13 mouse cellular contexts compared by ENCODE assay signal in genomic region chr7:76185681-76186121, GRCm38 (mm10). TPM values are rescaled to one million over a fixed set of nuclear protein-coding genes. Genes with fewer than 3 reads are reported as not detected.
DNase-seq lines count a peak whose midpoint lies in the region; ATAC-seq and TF ChIP-seq lines count a peak whose summit lies in the region.
"Had no signal": no experiment of that assay in that cellular context is flagged by ENCODE, and none has a peak within 500 bp of the region (broad histone marks: within the 10 kb centered on the region; RNA-seq: fewer than 3 reads in every experiment).

No protein-coding gene starts in this region.

- H3K4me2 ChIP-seq in kidney, embryonic 15.5 days, result 0 out of 2 replicates have a peak overlapping the region, but pooled peaks have one; percentile 3
- peak overlapping the region; percentile 32; the same call in 1 of the 2 replicates for H3K4me2 ChIP-seq in embryonic facial prominence, embryonic 13.5 days
- peak overlapping the region; percentile 32 for H3K4me2 ChIP-seq in hindbrain, embryonic 14.5 days (replicated peaks)
- peak overlapping the region; percentile 24; the same call in 1 of the 2 replicates for H3K4me2 ChIP-seq in midbrain, postnatal 0 days (ENCODE audit: low read depth, low read length, poor library complexity, severe bottlenecking)
- H3K4me2 ChIP-seq: liver, embryonic 13.5 days; stomach, embryonic 15.5 days had no signal

- DNase-seq in kidney, postnatal 14 days, result no peak
- no peak for DNase-seq in hindbrain, embryonic 14.5 days (ENCODE audit: low spot score)
- peak; percentile 55 for DNase-seq in midbrain, postnatal 0 days (ENCODE audit: low spot score)
- DNase-seq in gastrocnemius, postnatal 4 days (ENCODE audit: low spot score in 2 of 2), result no peak
- DNase-seq in spleen, adult 18-20 months, result no peak
- DNase-seq in cerebellum, postnatal 14 days, result no peak
- DNase-seq: cerebellum, postnatal 36 days; heart, postnatal 36 days; liver, embryonic 13.5 days had no signal

- TF ChIP-seq CTCF in midbrain, postnatal 0 days (IDR thresholded peaks at IDR 0.05), result no peak

- H3K9ac ChIP-seq in kidney, embryonic 15.5 days, result no peak overlapping the region
- H3K9ac ChIP-seq in embryonic facial prominence, embryonic 13.5 days, result no peak overlapping the region
- H3K9ac ChIP-seq in hindbrain, embryonic 14.5 days, result no peak overlapping the region
- peak overlapping the region; percentile 19; the same call in 1 of the 2 replicates for H3K9ac ChIP-seq in midbrain, postnatal 0 days (replicated peaks; ENCODE audit: low read length, poor library complexity, severe bottlenecking)
- H3K9ac ChIP-seq: liver, embryonic 13.5 days; stomach, embryonic 15.5 days had no signal

- ATAC-seq in kidney, embryonic 15.5 days (replicated peaks; ENCODE audit: low FRiP score), result no peak
- no peak for ATAC-seq in embryonic facial prominence, embryonic 13.5 days (ENCODE audit: insufficient number of reproducible peaks, insufficient read depth, low FRiP score, low TSS enrichment, low read depth)
- ATAC-seq in hindbrain, embryonic 14.5 days (ENCODE audit: low FRiP score), result peak; percentile 54
- ATAC-seq in midbrain, postnatal 0 days (ENCODE audit: low FRiP score), result no peak

- H3K4me1 ChIP-seq in kidney, embryonic 15.5 days, result 0 out of 2 replicates have a peak, but pooled peaks cover 4% of the 10 kb centered on the region
- peaks cover 13% of the 10 kb centered on the region; the same call in 1 of the 2 replicates for H3K4me1 ChIP-seq in embryonic facial prominence, embryonic 13.5 days
- peaks cover 21% of the 10 kb centered on the region for H3K4me1 ChIP-seq in hindbrain, embryonic 14.5 days (replicated peaks; ENCODE audit: control insufficient read depth, insufficient read depth, low read length)
- H3K4me1 ChIP-seq in midbrain, postnatal 0 days (ENCODE audit: insufficient read depth, low read length), result no peaks in the 10 kb centered on the region
- H3K4me1 ChIP-seq: liver, embryonic 13.5 days; stomach, embryonic 15.5 days had no signal

- H3K4me3 ChIP-seq in kidney, embryonic 15.5 days (replicated peaks), result no peak overlapping the region
- no peak overlapping the region for H3K4me3 ChIP-seq in embryonic facial prominence, embryonic 13.5 days
- H3K4me3 ChIP-seq in hindbrain, embryonic 14.5 days (replicated peaks; ENCODE audit: low read length), result no peak overlapping the region
- H3K4me3 ChIP-seq in midbrain, postnatal 0 days (ENCODE audit: low read depth, low read length), result no peak overlapping the region
- H3K4me3 ChIP-seq: liver, embryonic 13.5 days; stomach, embryonic 15.5 days had no signal

- no peaks in the 10 kb centered on the region for H3K36me3 ChIP-seq in kidney, embryonic 15.5 days
- no peaks in the 10 kb centered on the region for H3K36me3 ChIP-seq in embryonic facial prominence, embryonic 13.5 days
- H3K36me3 ChIP-seq in hindbrain, embryonic 14.5 days (replicated peaks; ENCODE audit: control insufficient read depth, insufficient read depth), result no peaks in the 10 kb centered on the region
- H3K36me3 ChIP-seq in midbrain, postnatal 0 days (ENCODE audit: insufficient read depth, low read length), result no peaks in the 10 kb centered on the region
- H3K36me3 ChIP-seq: liver, embryonic 13.5 days; stomach, embryonic 15.5 days had no signal

- 16% methylated on average over 6 of the region's 6 CpGs for WGBS in kidney, embryonic 15.5 days
- WGBS in embryonic facial prominence, embryonic 13.5 days, result 21% methylated on average over 6 of the region's 6 CpGs
- 10% methylated on average over 6 of the region's 6 CpGs for WGBS in hindbrain, embryonic 14.5 days
- WGBS in midbrain, postnatal 0 days, result 8% methylated on average over 6 of the region's 6 CpGs

- no peak overlapping the region for H3K27ac ChIP-seq in kidney, embryonic 15.5 days
- no peak overlapping the region for H3K27ac ChIP-seq in embryonic facial prominence, embryonic 13.5 days
- H3K27ac ChIP-seq in hindbrain, embryonic 14.5 days, result peak overlapping the region; percentile 76
- peak overlapping the region; percentile 62; the same call in 1 of the 2 replicates for H3K27ac ChIP-seq in midbrain, postnatal 0 days (ENCODE audit: low read depth, low read length)
- H3K27ac ChIP-seq: liver, embryonic 13.5 days; macrophage; stomach, embryonic 15.5 days had no signal

- H3K27me3 ChIP-seq in kidney, embryonic 15.5 days, result no peaks in the 10 kb centered on the region
- no peaks in the 10 kb centered on the region for H3K27me3 ChIP-seq in embryonic facial prominence, embryonic 13.5 days
- no peaks in the 10 kb centered on the region for H3K27me3 ChIP-seq in hindbrain, embryonic 14.5 days (ENCODE audit: control insufficient read depth, insufficient read depth, low read length)
- no peaks in the 10 kb centered on the region for H3K27me3 ChIP-seq in midbrain, postnatal 0 days (ENCODE audit: insufficient read depth, low read length)
- H3K27me3 ChIP-seq: liver, embryonic 13.5 days; stomach, embryonic 15.5 days had no signal

- H3K9me3 ChIP-seq in kidney, embryonic 15.5 days (replicated peaks), result no peaks in the 10 kb centered on the region
- no peaks in the 10 kb centered on the region for H3K9me3 ChIP-seq in embryonic facial prominence, embryonic 13.5 days
- H3K9me3 ChIP-seq in hindbrain, embryonic 14.5 days (ENCODE audit: control insufficient read depth, low read length), result no peaks in the 10 kb centered on the region
- no peaks in the 10 kb centered on the region for H3K9me3 ChIP-seq in midbrain, postnatal 0 days (ENCODE audit: low read length)
- H3K9me3 ChIP-seq: liver, embryonic 13.5 days; stomach, embryonic 15.5 days had no signal

RNA-seq across cellular contexts. Expression of gene Agbl1, which starts 44.0 kb away (rescaled TPM):
- polyA plus RNA-seq in kidney, embryonic 15.5 days (2015; fragmentation: Nextera tagmentation; extraction: Ambion mirVana), result 0.09 and 0.12 TPM in 2 replicates
- not detected in 2 replicates for polyA plus RNA-seq in embryonic facial prominence, embryonic 13.5 days (2015; fragmentation: Nextera tagmentation; extraction: Ambion mirVana)
- 0.11 TPM in 1 of 2 replicates, not detected in the other for polyA plus RNA-seq in hindbrain, embryonic 14.5 days (2014; fragmentation: Nextera tagmentation; extraction: Ambion mirVana)
- total RNA-seq in midbrain, postnatal 0 days (2014; rRNA removed), result 0.52 and 0.55 TPM in 2 replicates
- polyA plus RNA-seq in midbrain, postnatal 0 days (2015; fragmentation: Nextera tagmentation; extraction: Ambion mirVana), result 0.05 and 0.09 TPM in 2 replicates
- 10 to 100 TPM in 1 of 2 experiments, 1 to 10 TPM in 1; 8.1 to 10.8 TPM for total RNA-seq in gastrocnemius, postnatal 4 days (2021)
- polyA plus RNA-seq: liver, embryonic 13.5 days; macrophage; stomach, embryonic 15.5 days had no signal

Comparison
In these comparisons a context has a peak if more than half of its experiments do, and no peak if none do; other contexts are left out.
1. H3K27ac ChIP-seq: peak in hindbrain, embryonic 14.5 days (single experiment) and midbrain, postnatal 0 days (single experiment); none in kidney, embryonic 15.5 days (single experiment) and embryonic facial prominence, embryonic 13.5 days (single experiment).
2. Peak in every context shown above with its lines, with median percentiles within 50 percentile points of each other: H3K4me2 ChIP-seq.